Mouse (Mus musculus) right cerebral cortex, adult 18-20 months (tissue): Measurements from ENCODE around the gene Smarca2.

Experiments used
- DNase-seq: peaks from one replicate; pipeline ENCODE4 v3.0.0; 2022; ENCODE audit warnings: mixed read lengths

Gene Smarca2

GRCm38 (mm10) chr19:26604755-26605300 is at the start of gene Smarca2:
Smarca2 (plus strand) TSS chr19:26605050.
- DNase-seq = peak; percentile 99

DNA sequence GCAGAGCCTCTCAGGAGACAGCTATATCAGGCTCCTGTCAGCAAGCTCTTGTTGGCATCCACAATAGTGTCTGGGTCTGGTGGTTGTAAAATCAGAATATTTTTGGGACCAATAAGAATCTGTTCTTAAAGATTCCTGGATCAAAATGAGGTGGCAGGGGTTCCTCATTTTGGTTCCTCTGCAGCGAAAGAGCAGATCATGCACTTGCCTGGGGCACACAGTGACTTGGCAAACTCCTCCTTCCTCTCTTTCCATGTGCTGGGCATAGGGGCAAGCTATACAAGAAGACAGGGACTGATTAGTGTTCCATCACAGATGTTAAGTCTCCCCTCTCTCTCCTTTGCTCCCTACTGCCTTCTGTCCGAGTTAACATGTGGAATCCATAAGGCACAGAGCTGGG is 40.0 kb upstream of the Smarca2 start:
- DNase-seq = no peak

GRCm38 (mm10) chr19:26566109-26566508 is 38.7 kb upstream of the Smarca2 start:
- no peak for DNase-seq

GRCm38 (mm10) chr19:26568236-26568635 is 36.6 kb upstream of the Smarca2 start:
- DNase-seq = no peak

- no peak for DNase-seq
Measured at GRCm38 (mm10) chr19:26568941-26569340, 35.9 kb upstream of the Smarca2 start.

DNA sequence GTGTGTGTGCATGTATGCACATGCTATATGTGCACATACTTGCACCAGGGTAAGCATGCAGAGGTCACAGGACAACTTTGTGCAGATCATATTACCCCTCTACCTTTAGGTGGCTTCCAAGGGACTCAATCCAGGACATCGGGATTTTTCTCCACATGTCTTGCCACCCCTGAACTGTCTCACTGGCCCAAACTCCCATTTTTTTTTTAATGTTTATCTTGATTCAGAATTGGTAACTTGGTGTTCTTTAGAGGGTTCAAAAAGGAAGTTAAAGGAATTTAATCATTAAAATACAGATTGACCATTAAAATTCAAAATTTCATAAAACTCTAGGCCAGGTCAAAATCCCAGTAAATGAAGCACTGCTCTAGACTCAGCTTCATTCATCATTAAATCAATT is 35.4 kb upstream of the Smarca2 start:
- DNase-seq = no peak

DNA sequence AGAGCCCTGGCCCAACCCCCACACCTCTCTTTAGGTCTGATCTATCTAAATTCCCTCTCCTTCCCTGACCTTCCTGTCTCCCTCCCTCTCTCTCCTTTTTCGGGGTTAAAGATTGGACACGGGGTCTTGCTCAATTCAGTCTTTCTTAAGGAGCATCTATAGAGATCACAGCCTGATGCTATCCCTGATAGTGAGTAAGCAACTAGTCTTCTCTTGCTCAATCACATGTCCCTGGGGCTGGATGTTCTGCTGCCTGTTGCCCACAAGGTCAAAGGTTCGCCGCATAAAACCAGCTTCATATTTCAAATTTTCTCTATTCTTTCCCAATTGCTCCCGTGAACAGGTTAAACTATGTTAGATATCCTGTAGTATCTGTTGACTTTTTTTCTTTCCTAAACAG is 25.2 kb upstream of the Smarca2 start:
- no peak for DNase-seq

GRCm38 (mm10) chr19:26580061-26580460 is 24.8 kb upstream of the Smarca2 start:
- DNase-seq = no peak

- DNase-seq = peak; percentile 35
Measured at GRCm38 (mm10) chr19:26594661-26595060, 10.2 kb upstream of the Smarca2 start.

DNA sequence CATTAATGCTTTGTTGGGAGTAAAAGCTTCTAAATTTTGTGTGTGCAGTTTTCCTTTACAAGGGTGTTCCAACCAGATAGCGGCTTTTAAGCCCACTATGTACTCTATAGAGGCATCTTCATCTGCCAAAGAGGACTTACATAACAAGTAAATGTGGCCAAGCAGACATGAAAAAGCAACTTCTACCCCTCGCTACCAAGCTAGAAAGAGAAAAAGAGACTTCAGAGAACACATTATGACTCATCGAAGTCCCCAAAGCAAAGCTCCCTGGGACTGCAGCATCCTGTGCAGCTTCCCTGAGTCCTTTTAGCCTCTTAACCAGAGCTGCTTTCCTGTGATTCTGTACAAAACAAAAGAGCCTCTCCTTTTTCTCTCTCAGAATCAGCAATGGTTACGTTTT is 3.4 kb upstream of the Smarca2 start:
- DNase-seq = peak; percentile 53

DNA sequence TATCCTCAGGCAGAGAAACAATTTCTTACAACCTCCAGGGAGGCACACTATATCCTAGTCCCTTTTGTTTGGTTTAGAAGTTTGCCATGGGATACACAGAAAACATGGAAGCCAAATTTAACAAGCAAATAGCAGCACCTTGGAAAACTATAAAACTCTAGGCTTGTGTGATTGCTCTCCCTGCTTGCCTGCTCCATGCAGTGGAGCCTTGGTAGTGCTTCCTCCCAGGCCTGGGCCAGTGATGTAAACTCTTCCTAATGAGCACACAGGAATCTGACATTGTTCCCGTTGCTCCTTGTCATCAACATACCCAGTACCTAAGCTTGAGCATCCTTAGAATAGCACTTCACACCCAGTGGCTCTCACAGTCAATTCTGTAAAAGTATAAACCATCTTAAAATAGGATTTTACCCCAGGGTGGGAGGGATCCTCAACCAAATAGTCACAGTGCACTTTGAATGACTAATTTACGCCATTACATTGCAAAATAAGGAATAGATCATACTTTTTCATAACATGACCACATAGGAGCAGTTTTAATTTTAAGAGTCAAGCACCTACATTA is 1.5 kb upstream of the Smarca2 start:
- no peak for DNase-seq

DNA sequence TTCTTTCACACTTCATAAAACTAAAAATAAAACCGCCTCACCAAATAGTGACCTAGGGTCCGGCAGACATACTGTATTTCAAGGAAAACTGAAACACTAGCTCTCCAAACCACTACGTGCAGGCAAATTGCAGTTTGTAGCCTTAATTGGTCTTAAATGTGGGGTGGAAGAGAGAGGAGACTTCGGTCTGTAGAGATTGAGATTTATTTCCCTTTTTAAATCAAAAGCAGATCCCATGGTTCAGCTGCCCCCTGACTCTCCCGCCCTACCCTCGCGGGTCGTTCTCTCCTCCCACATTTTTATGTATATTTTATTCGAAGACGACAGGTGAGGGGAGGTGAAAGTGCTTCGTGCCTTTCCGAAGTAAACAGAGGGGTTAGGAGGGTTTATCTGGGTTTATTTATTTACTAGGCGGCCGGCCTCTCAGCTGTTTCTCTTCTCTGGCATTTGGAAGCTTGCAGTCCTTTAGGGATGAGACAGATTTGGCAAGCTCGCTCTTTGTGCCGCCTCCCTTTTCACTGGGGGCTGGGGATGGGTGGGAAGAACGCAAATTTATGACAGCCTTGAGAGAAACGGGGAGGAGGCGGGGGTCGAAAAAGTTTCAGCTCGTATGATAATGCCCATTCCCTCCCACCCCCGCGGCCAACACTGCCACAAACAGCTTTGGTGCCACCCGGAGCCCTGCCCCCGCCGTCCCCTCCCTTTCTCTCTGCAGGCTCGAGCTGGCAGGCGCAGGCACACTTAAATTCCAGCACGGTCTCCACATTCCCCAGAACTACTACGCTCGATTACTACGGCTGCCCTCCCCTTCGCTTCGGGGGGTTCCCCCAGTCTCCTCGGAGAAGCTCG is 720 bp upstream of the Smarca2 start:
- DNase-seq = no peak

DNA sequence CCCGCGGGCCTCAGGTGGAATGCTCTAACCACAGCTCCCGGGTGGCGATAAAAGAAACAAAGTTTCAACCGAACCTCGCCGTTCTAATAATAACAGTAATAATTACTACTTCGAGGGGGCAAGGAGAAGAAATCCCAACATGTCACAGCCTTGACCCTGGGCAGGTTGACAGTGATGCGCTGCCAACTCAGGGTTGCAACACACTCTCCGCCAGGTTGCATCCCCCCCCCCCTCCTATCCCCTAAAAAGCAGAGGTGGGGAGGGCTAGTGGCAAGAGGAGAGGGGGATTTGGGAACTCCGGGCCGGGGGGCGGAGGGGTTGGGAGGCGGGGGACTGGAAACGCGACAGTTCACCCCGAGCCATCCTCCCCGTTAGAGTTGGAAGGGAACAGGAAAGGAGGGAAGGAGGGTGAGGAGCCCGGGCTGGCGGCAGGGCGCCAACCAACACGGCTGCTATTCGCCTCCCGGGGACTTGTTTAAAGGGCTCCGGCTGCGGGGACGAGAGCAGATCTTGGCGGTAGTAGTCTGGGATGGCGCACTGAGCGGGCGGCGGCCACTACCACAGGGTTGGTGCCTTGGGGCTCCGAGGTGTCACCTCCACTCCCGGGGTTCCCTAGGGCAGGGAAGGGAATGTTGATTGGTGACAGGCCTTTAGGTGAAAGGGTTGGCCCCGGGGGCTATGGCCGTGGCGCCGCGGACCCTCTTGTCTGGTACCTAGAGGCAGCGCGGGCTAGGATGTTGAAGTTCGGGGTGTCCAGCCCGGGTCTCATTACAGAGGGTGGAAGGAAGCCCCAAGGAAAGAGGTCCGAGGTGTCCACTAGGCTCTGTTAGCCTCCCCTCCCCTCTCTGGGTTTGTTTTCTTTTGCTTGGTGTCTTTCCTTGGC is 829 bp downstream of the Smarca2 start:
- peak; percentile 60 for DNase-seq

DNA sequence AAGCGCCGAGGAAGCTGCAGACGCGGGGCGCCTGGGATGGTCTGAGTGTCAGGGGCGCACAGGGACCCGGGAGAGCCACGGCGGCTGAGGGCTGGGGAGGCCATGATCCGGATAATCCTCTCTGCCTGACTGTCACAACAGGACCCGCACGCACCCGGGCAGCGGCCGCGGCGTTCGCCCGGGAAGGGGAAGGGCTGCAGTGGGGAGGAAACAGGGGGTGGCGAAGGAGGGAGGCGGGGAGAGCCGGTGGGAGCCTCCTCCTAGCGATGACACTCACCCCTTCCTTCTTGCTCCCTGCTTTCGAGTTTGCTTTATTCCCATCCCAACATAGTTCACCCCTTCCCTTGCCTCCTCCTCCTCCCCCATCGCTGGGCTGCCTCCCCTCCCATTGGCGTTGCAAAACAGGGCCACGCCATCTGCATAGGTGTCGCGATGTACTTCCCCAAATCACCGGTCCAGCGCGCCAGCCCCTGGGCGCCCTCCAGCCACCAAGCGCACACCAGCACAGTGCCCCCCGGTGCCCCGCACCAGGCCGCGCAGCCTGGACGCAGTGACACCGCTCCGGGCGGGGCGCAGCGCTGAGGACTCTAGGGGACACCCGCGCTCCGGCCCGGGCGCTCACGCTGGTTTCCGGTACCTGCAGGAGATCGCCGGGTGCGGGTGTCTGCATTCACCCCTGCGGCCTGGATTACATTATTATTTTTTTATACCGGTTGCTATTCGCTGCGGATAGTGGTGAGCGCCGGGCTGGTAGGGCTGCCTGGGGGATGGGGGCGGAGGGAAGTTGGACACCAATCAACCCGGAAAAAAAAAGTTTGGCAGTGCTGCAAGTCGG is 1.7 kb downstream of the Smarca2 start:
- DNase-seq = peak; percentile 62

GRCm38 (mm10) chr19:26607156-26607536 is 2.3 kb downstream of the Smarca2 start:
- DNase-seq = peak; percentile 83

DNA sequence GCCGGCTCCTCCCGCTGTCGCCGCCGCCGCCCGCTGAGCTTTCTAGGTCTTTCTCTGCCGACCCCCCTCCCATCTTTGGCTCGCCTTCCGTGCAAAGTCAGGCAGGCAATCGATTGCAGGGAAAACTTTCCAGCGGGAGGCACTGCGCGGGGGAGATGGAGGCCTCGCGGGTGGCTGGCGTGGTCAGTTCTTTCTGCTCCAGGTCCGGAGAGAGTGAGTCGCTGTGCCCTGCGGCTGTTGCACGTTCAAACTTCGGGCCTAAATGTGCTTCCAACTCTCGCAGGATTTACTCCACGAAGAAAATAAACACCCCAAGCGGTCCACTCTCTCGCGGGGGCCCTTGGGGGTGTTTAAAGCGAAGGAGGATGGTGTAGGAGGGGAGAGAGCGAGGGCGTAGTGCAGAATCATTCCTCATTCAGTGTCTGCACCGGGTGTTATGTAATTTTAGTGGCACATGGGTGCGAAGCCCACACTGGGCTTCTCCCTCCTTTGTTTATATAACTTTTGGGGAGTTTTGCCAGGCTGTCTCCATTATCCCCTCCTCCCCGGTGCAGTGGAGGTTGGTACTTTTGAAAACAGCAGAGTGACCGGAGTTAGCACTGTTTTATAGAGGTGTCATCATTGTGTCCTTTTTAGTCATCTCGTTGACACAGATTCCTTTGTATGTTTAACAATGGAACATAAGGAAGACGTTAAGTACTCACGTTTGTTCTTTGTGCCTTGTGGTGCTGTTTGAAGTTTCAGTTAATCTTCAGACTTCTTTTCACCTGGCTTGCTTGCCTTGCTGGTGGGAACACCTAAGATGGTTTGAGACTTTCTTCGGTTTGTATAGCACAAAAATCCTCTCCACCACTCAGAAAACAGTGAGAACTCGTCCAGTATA is 2.9 kb downstream of the Smarca2 start:
- DNase-seq = peak; percentile 67

- no peak for DNase-seq
Measured at GRCm38 (mm10) chr19:26608434-26608812, 3.6 kb downstream of the Smarca2 start.

- DNase-seq = no peak
Measured at GRCm38 (mm10) chr19:26609637-26610036, 4.8 kb downstream of the Smarca2 start.

GRCm38 (mm10) chr19:26612995-26613394 is 8.1 kb downstream of the Smarca2 start:
- DNase-seq = no peak

GRCm38 (mm10) chr19:26613665-26614064 is 8.8 kb downstream of the Smarca2 start:
- DNase-seq = no peak

GRCm38 (mm10) chr19:26616271-26616670 is 11.4 kb downstream of the Smarca2 start:
- DNase-seq = no peak
